Mouse (Mus musculus) ES-E14 (cell line): ENCODE results near the gene Hoxc5.

Source experiments
- CHD2 ChIP-seq: IDR thresholded peaks from 2 replicates; pipeline ENCODE4 v1.6.1; 2014; ENCODE audit warnings: mild to moderate bottlenecking, low read depth, low read length, inconsistent platforms
- HCFC1 ChIP-seq: IDR thresholded peaks from 2 replicates; pipeline ENCODE4 v1.6.1; 2012; ENCODE audit warnings: low read length, inconsistent platforms, borderline replicate concordance; ENCODE audit not compliant: insufficient read depth
- MAFK ChIP-seq: IDR thresholded peaks from 2 replicates; pipeline ENCODE4 v1.6.1; 2014; ENCODE audit warnings: mild to moderate bottlenecking, low read depth, low read length, inconsistent platforms; ENCODE audit not compliant: insufficient read depth
- ZC3H11A ChIP-seq: IDR thresholded peaks from 2 replicates; pipeline ENCODE4 v1.6.1; 2012; ENCODE audit warnings: low read depth, mild to moderate bottlenecking, inconsistent platforms, low read length, borderline replicate concordance
- ZNF384 ChIP-seq: IDR thresholded peaks from 2 replicates; pipeline ENCODE4 v1.6.1; 2012; ENCODE audit warnings: low read depth, low read length, inconsistent platforms

GRCm38 (mm10) chr15:103013238-103013984 is 46.2 kb downstream of the Hoxc5 start:
- TF ChIP-seq ZNF384 (peak; percentile 70), ZC3H11A (no peak), MAFK (no peak), HCFC1 (no peak), CHD2 (no peak)
